Mouse (Mus musculus) right cerebral cortex, adult 18-20 months (tissue): ENCODE data around the gene Wdpcp.

Experiments used
- DNase-seq: peaks from one replicate; pipeline ENCODE4 v3.0.0; 2022; ENCODE audit warnings: mixed read lengths

The Wdpcp gene

GRCm38 (mm10) chr11:21824941-21825340, 252.9 kb downstream of the Wdpcp start:
- DNase-seq: no peak

- DNase-seq: no peak
These were observed 254.5 kb downstream of the Wdpcp start for GRCm38 (mm10) chr11:21826521-21826920.

- no peak for DNase-seq
These were observed 275.0 kb downstream of the Wdpcp start for GRCm38 (mm10) chr11:21847040-21847439.

- DNase-seq: no peak
These were observed 292.0 kb downstream of the Wdpcp start for GRCm38 (mm10) chr11:21864000-21864399.

GRCm38 (mm10) chr11:21864516-21864915, 292.5 kb downstream of the Wdpcp start:
- no peak for DNase-seq

- no peak for DNase-seq
These were observed 296.6 kb downstream of the Wdpcp start for GRCm38 (mm10) chr11:21868675-21869074.

- DNase-seq: no peak
These were observed 298.8 kb downstream of the Wdpcp start for GRCm38 (mm10) chr11:21870863-21871262.

- DNase-seq: no peak
These were observed 299.7 kb downstream of the Wdpcp start for GRCm38 (mm10) chr11:21871728-21872127.

- no peak for DNase-seq
These were observed 303.0 kb downstream of the Wdpcp start for GRCm38 (mm10) chr11:21875077-21875476.

- DNase-seq: no peak
These were observed 322.7 kb downstream of the Wdpcp start for GRCm38 (mm10) chr11:21894696-21895095.

GRCm38 (mm10) chr11:21922531-21922930, 350.5 kb downstream of the Wdpcp start:
- DNase-seq: no peak
